In the genomic region with DNA sequence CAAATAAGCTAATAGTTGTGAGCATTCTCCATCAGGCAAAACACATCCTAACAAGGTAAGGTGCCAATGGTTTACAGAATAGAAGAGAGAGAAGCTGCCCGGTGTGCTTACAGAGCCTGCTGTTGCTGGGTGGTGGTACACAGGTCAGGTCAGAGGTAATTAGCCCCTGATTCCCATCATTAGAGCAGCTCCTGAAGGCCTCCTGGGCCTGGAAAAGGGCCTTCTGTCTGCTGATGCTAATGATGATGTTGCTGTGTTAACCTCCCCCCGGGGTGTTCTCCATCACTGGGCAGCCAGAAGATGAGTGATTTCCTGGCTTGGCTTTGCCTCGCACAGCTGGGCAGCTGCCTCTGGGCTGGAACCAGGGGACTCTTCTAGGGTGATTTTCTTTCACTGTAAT, we compare ENCODE assay signal across 25 mouse cellular contexts. TPM values are rescaled to one million over a fixed set of nuclear protein-coding genes. Genes with fewer than 3 reads are reported as not detected.
DNase-seq lines count a peak whose midpoint lies in the region; ATAC-seq lines count a peak whose summit lies in the region.
"Had no signal": no experiment of that assay in that cellular context is flagged by ENCODE, and none has a peak within 500 bp of the region (broad histone marks: within the 10 kb centered on the region; RNA-seq: fewer than 3 reads in every experiment).

No protein-coding gene starts in this region.

- DNase-seq in embryo, embryonic 10 days (ENCODE audit: low spot score): peak; percentile 6
- DNase-seq in embryo, embryonic 9.5 days (ENCODE audit: extremely low spot score): no peak
- no peak for DNase-seq in neural tube, embryonic 11.5 days (ENCODE audit: low spot score)
- no peak for DNase-seq in neural tube, embryonic 10.5 days (ENCODE audit: extremely low spot score, low spot score)
- DNase-seq in gastrocnemius, postnatal 14 days: no peak
- DNase-seq: adrenal gland, adult 8-10 months; cerebellum, adult 18-20 months; cerebellum, postnatal 25 days; forebrain, postnatal 0 days; gastrocnemius, postnatal 25 days; kidney, adult 9 months; kidney, postnatal 14 days; liver had no signal

- H3K9ac ChIP-seq in neural tube, embryonic 11.5 days (ENCODE audit: low read length): no peak overlapping the region
- no peak overlapping the region for H3K9ac ChIP-seq in hindbrain, embryonic 15.5 days
- H3K9ac ChIP-seq in neural tube, embryonic 15.5 days (replicated peaks): no peak overlapping the region
- no peak overlapping the region for H3K9ac ChIP-seq in heart, embryonic 11.5 days (ENCODE audit: low read depth, low read length)
- H3K9ac ChIP-seq: forebrain, postnatal 0 days; heart, embryonic 15.5 days; liver, embryonic 15.5 days had no signal

- H3K4me1 ChIP-seq in neural tube, embryonic 11.5 days (ENCODE audit: control insufficient read depth, insufficient read depth, low read length): no peaks in the 10 kb centered on the region
- H3K4me1 ChIP-seq in hindbrain, embryonic 15.5 days (replicated peaks): peaks cover 8% of the 10 kb centered on the region; the same call in 1 of the 2 replicates
- peaks cover 9% of the 10 kb centered on the region for H3K4me1 ChIP-seq in neural tube, embryonic 15.5 days
- no peaks in the 10 kb centered on the region for H3K4me1 ChIP-seq in heart, embryonic 11.5 days (ENCODE audit: control insufficient read depth, insufficient read depth, low read length)
- H3K4me1 ChIP-seq: heart, embryonic 15.5 days; limb, embryonic 10.5 days; liver, embryonic 15.5 days had no signal

- H3K4me3 ChIP-seq in neural tube, embryonic 11.5 days (ENCODE audit: low read depth, low read length): no peak overlapping the region
- H3K4me3 ChIP-seq in hindbrain, embryonic 15.5 days: no peak overlapping the region
- H3K4me3 ChIP-seq in neural tube, embryonic 15.5 days (replicated peaks): no peak overlapping the region
- H3K4me3 ChIP-seq in heart, embryonic 11.5 days (ENCODE audit: low read depth, low read length): no peak overlapping the region
- H3K4me3 ChIP-seq: heart, embryonic 15.5 days; limb, embryonic 10.5 days; liver, embryonic 15.5 days had no signal

- ATAC-seq in neural tube, embryonic 11.5 days (ENCODE audit: insufficient read depth, low FRiP score, low TSS enrichment): peak; percentile 41; the same call in 1 of the 2 replicates
- 0 out of 2 replicates have a peak, but pooled peaks have one; percentile 51 for ATAC-seq in hindbrain, embryonic 15.5 days (ENCODE audit: low FRiP score, low read depth)
- ATAC-seq in neural tube, embryonic 15.5 days (ENCODE audit: low FRiP score): no peak
- ATAC-seq in heart, embryonic 11.5 days (replicated peaks; ENCODE audit: insufficient number of reproducible peaks, low FRiP score, low TSS enrichment): no peak
- ATAC-seq: activated CD4-positive, CD25-positive, alpha-beta regulatory T cell, adult 4 months; forebrain, postnatal 0 days; intestine, embryonic 16.5 days had no signal

- H3K9me3 ChIP-seq in neural tube, embryonic 11.5 days (ENCODE audit: control insufficient read depth, low read length): no peaks in the 10 kb centered on the region
- no peaks in the 10 kb centered on the region for H3K9me3 ChIP-seq in hindbrain, embryonic 15.5 days
- no peaks in the 10 kb centered on the region for H3K9me3 ChIP-seq in neural tube, embryonic 15.5 days (replicated peaks)
- H3K9me3 ChIP-seq in heart, embryonic 11.5 days (replicated peaks; ENCODE audit: control insufficient read depth, low read length): no peaks in the 10 kb centered on the region
- H3K9me3 ChIP-seq: heart, embryonic 15.5 days; limb, embryonic 10.5 days; liver, embryonic 15.5 days had no signal

- intact Hi-C loops in gastrocnemius, postnatal 14 days (cut with DNase I; ENCODE audit: low total_unique reads): no loop called here

- WGBS in neural tube, embryonic 11.5 days: 56% methylated on average over 3 of the region's 3 CpGs
- WGBS in hindbrain, embryonic 15.5 days: 25% methylated on average over 3 of the region's 3 CpGs
- 28% methylated on average over 3 of the region's 3 CpGs for WGBS in neural tube, embryonic 15.5 days
- WGBS in heart, embryonic 11.5 days (ENCODE audit: insufficient replicate concordance): 42% methylated on average over 3 of the region's 3 CpGs

- H3K36me3 ChIP-seq in neural tube, embryonic 11.5 days (ENCODE audit: control insufficient read depth, insufficient read depth, low read length): no peaks in the 10 kb centered on the region
- H3K36me3 ChIP-seq in hindbrain, embryonic 15.5 days: no peaks in the 10 kb centered on the region
- no peaks in the 10 kb centered on the region for H3K36me3 ChIP-seq in neural tube, embryonic 15.5 days
- H3K36me3 ChIP-seq in heart, embryonic 11.5 days (ENCODE audit: control insufficient read depth, insufficient read depth, low read length): no peaks in the 10 kb centered on the region
- H3K36me3 ChIP-seq: heart, embryonic 15.5 days; limb, embryonic 10.5 days; liver, embryonic 15.5 days had no signal

- H3K4me2 ChIP-seq in neural tube, embryonic 11.5 days (ENCODE audit: low read depth): no peak overlapping the region
- H3K4me2 ChIP-seq in hindbrain, embryonic 15.5 days: no peak overlapping the region
- no peak overlapping the region for H3K4me2 ChIP-seq in neural tube, embryonic 15.5 days
- H3K4me2 ChIP-seq in heart, embryonic 11.5 days: no peak overlapping the region
- H3K4me2 ChIP-seq: heart, embryonic 15.5 days; liver, embryonic 15.5 days had no signal

- H3K27ac ChIP-seq in neural tube, embryonic 11.5 days (ENCODE audit: low read depth, low read length): no peak overlapping the region
- 0 out of 2 replicates have a peak overlapping the region, but pooled peaks have one; percentile 42 for H3K27ac ChIP-seq in hindbrain, embryonic 15.5 days (replicated peaks)
- peak overlapping the region; percentile 10; the same call in 1 of the 2 replicates for H3K27ac ChIP-seq in neural tube, embryonic 15.5 days (replicated peaks)
- H3K27ac ChIP-seq in heart, embryonic 11.5 days (ENCODE audit: low read depth, low read length): no peak overlapping the region
- H3K27ac ChIP-seq: heart, embryonic 15.5 days; limb, embryonic 10.5 days; liver, embryonic 15.5 days; macrophage had no signal

- H3K27me3 ChIP-seq in neural tube, embryonic 11.5 days (ENCODE audit: control insufficient read depth, insufficient read depth, low read length): no peaks in the 10 kb centered on the region
- no peaks in the 10 kb centered on the region for H3K27me3 ChIP-seq in hindbrain, embryonic 15.5 days
- H3K27me3 ChIP-seq in neural tube, embryonic 15.5 days (replicated peaks): no peaks in the 10 kb centered on the region
- H3K27me3 ChIP-seq in heart, embryonic 11.5 days (ENCODE audit: control insufficient read depth, insufficient read depth, low read length): no peaks in the 10 kb centered on the region
- H3K27me3 ChIP-seq: heart, embryonic 15.5 days; liver, embryonic 15.5 days had no signal

RNA-seq across cellular contexts. Expression of a gene that starts 15.1 kb away (rescaled TPM):
- 5.9 and 7.2 TPM in 2 replicates for polyA plus RNA-seq in neural tube, embryonic 11.5 days (2014; fragmentation: Nextera tagmentation; extraction: Ambion mirVana)
- polyA plus RNA-seq in hindbrain, embryonic 15.5 days (2015; fragmentation: Nextera tagmentation; extraction: Ambion mirVana): 41.1 and 51.0 TPM in 2 replicates
- 34.9 and 43.8 TPM in 2 replicates for polyA plus RNA-seq in neural tube, embryonic 15.5 days (2015; fragmentation: Nextera tagmentation; extraction: Ambion mirVana)
- 1 to 10 TPM; 1.7 to 2.0 TPM for total RNA-seq in gastrocnemius, postnatal 14 days (2021)
- 0.04 TPM in 1 of 2 replicates, not detected in the other for polyA plus RNA-seq in heart, embryonic 11.5 days (2014; fragmentation: Nextera tagmentation; extraction: Ambion mirVana)
- total RNA-seq: hematopoietic stem cell, adult 5-6 weeks; neutrophil, adult 5-6 weeks had no signal
- polyA plus RNA-seq: activated CD4-positive, CD25-positive, alpha-beta regulatory T cell, adult 4 months; heart, embryonic 15.5 days; liver, embryonic 15.5 days; lung, embryonic 16.5 days; macrophage had no signal

Comparison
In these comparisons a context has a peak if more than half of its experiments do, and no peak if none do; other contexts are left out.
1. ATAC-seq: peak in neural tube, embryonic 11.5 days (single experiment) and hindbrain, embryonic 15.5 days (single experiment); none in neural tube, embryonic 15.5 days (single experiment) and heart, embryonic 11.5 days (single experiment).
2. H3K27ac ChIP-seq: peak in hindbrain, embryonic 15.5 days (single experiment) and neural tube, embryonic 15.5 days (single experiment); none in neural tube, embryonic 11.5 days (single experiment) and heart, embryonic 11.5 days (single experiment).